Mouse (Mus musculus): Measurements from ENCODE around the gene Smarca5. TPM values are rescaled to one million over a fixed set of nuclear protein-coding genes. Genes with fewer than 3 reads are reported as not detected.
"Not testable (repeated sequence)": the region's sequence is repeated elsewhere in the genome, so short reads cannot be mapped to it uniquely, and the experiment has no call there.

Gene Smarca5
- 146 and 157 TPM in 2 replicates for polyA plus RNA-seq (2014; fragmentation: Nextera tagmentation; extraction: Ambion mirVana)

DNA sequence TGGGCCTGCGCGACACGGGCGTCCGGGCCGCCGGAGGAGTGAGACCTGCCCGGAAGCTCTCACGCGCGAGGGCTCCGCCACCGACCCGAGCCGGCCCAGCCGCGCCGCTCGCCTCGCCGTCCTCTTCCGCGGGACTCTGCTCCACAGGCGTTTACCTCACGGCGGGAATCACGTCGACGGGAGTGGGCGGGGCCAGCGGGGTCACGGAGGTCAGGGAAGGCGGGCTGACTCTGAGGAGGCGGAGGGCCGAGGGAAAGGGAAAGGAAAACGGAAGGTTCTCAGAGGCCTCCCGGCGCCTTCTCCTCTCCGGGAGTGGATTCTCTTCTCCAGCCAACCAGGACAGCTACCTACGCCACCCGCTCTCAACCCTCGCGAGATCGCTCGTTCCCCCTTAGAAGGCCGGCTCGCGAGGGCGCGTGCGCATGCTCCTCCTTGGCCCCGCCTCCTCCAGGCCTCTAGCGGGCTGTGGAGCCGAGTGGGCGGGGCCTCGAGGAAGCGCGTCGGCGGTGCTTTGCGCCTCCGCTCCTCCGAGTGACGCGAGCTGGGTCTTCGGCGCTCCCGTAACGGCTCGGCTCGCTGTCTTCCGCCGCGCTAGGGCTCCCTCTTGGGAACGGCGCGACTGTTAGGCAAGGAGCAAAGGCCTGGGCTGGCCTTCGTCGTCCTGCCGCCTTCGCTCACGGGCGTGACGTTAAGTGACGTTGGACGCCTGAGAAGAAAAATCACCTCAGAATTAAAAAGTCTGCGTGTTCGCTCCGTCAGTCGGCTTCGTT is at the start of gene Smarca5:
Smarca5 (minus strand) TSS at position 343 of the 770 bp plus-strand sequence.
- DNase-seq (ENCODE audit: low spot score) (peak; percentile 89), ATAC-seq (ENCODE audit: low FRiP score) (peak; percentile 97)
- WGBS: 2% methylated on average over 67 of the region's 91 CpGs
- peak within 1 kb of the TSS; percentile 63 for H3K4me2 ChIP-seq (replicated peaks; ENCODE audit: low read depth, low read length)
- not testable (repeated sequence) for H3K27me3 ChIP-seq (ENCODE audit: control insufficient read depth, insufficient read depth, low read length); H3K4me1 ChIP-seq (replicated peaks; ENCODE audit: control insufficient read depth, insufficient read depth, low read length); H3K36me3 ChIP-seq (ENCODE audit: control insufficient read depth, insufficient read depth, low read length); H3K9me3 ChIP-seq (ENCODE audit: control insufficient read depth, low read length)
- peak within 1 kb of the TSS; percentile 99 for H3K27ac ChIP-seq (ENCODE audit: low read depth, low read length)
- peak within 1 kb of the TSS; percentile 97 for H3K9ac ChIP-seq (ENCODE audit: low read depth, low read length)
- peak within 1 kb of the TSS; percentile 87 for H3K4me3 ChIP-seq (ENCODE audit: low read depth, low read length)

DNA sequence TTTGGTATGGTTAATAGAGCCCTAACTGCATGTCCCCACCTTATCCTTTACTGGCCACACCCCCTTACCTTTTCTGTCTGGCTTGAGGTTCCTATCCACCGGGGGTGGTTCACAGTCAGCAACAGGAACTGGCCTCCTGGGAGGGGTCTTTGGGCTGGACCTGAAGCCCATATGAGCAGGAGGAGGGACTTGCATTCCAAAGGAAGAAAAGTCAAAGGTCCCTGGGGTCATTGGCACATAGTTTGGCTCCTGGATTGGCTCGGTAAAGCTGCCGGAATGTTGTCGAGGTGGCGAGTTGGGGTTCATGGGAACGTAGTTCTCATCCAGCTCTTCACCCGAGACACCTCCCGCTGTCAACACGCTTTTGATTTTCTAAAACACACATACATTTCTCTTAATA is 45.3 kb upstream of the Smarca5 start:
- no peak overlapping the region for H3K4me2 ChIP-seq (replicated peaks; ENCODE audit: low read depth, low read length)
- H3K4me3 ChIP-seq (ENCODE audit: low read depth, low read length): no peak overlapping the region
- ATAC-seq (ENCODE audit: low FRiP score) (no peak), DNase-seq (ENCODE audit: low spot score) (no peak)
- no peaks in the 10 kb centered on the region for H3K4me1 ChIP-seq (replicated peaks; ENCODE audit: control insufficient read depth, insufficient read depth, low read length)
- no peak overlapping the region for H3K27ac ChIP-seq (ENCODE audit: low read depth, low read length)
- no peaks in the 10 kb centered on the region for H3K27me3 ChIP-seq (ENCODE audit: control insufficient read depth, insufficient read depth, low read length)
- WGBS: 91% methylated on average over 9 of the region's 9 CpGs
- H3K36me3 ChIP-seq (ENCODE audit: control insufficient read depth, insufficient read depth, low read length): 0 out of 2 replicates have a peak, but pooled peaks cover 4% of the 10 kb centered on the region
- H3K9ac ChIP-seq (ENCODE audit: low read depth, low read length): no peak overlapping the region
- no peaks in the 10 kb centered on the region for H3K9me3 ChIP-seq (ENCODE audit: control insufficient read depth, low read length)

DNA sequence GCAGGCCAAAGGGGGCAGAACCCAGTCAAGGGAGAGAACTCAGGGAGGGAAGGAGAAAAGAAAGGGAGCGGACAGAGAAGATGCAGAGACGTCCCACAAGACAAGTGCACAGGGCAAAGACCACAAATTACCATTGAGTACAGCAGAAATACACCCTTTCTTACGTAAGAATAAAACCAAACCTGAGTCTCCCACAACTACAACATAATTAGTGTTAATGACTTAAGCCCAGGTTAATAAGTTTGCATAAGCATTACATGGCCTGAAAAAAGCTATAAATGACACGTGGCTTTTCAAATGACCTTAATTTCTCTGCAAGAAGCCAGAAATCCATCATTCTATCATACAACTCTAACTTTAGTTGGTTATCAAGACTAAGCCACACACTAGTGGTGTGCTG is 44.0 kb upstream of the Smarca5 start:
- Histone ChIP-seq H3K36me3 (ENCODE audit: control insufficient read depth, insufficient read depth, low read length) (no peaks in the 10 kb centered on the region), H3K9ac (ENCODE audit: low read depth, low read length) (no peak overlapping the region), H3K27ac (ENCODE audit: low read depth, low read length) (no peak overlapping the region), H3K27me3 (ENCODE audit: control insufficient read depth, insufficient read depth, low read length) (no peaks in the 10 kb centered on the region), H3K4me1 (replicated peaks; ENCODE audit: control insufficient read depth, insufficient read depth, low read length) (no peaks in the 10 kb centered on the region), H3K4me3 (ENCODE audit: low read depth, low read length) (no peak overlapping the region), H3K4me2 (replicated peaks; ENCODE audit: low read depth, low read length) (no peak overlapping the region), H3K9me3 (ENCODE audit: control insufficient read depth, low read length) (no peaks in the 10 kb centered on the region)
- whole genome bisulfite sequencing: 95% methylated on average over 4 of the region's 4 CpGs
- DNase-seq (ENCODE audit: low spot score) (no peak), ATAC-seq (ENCODE audit: low FRiP score) (no peak)

DNA sequence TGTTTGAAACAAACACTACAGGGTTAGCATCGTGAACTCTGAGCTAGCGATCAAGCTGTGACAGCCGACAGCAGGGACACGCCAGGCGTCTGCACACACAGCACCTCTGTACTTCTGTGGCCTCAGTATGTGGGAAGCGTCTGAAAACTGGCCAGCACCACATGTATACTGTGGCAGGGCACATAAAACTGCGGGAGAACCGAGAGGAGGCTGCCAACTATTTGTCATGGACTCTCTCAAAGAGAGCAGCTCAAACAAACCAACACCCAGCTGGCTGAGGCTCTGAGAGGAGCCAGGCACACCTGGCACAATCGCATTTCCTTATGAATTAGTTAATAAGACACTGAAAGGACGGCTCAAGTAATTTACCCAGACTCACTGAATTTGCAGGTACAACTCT is 42.0 kb upstream of the Smarca5 start:
- 77% methylated on average over 10 of the region's 10 CpGs for WGBS
- H3K4me3 ChIP-seq (ENCODE audit: low read depth, low read length): no peak overlapping the region
- H3K4me2 ChIP-seq (replicated peaks; ENCODE audit: low read depth, low read length): no peak overlapping the region
- H3K27me3 ChIP-seq (ENCODE audit: control insufficient read depth, insufficient read depth, low read length): no peaks in the 10 kb centered on the region
- no peak overlapping the region for H3K27ac ChIP-seq (ENCODE audit: low read depth, low read length)
- no peaks in the 10 kb centered on the region for H3K9me3 ChIP-seq (ENCODE audit: control insufficient read depth, low read length)
- DNase-seq (ENCODE audit: low spot score): no peak
- H3K4me1 ChIP-seq (replicated peaks; ENCODE audit: control insufficient read depth, insufficient read depth, low read length): no peaks in the 10 kb centered on the region
- H3K9ac ChIP-seq (ENCODE audit: low read depth, low read length): no peak overlapping the region
- ATAC-seq (ENCODE audit: low FRiP score): no peak
- H3K36me3 ChIP-seq (ENCODE audit: control insufficient read depth, insufficient read depth, low read length): no peaks in the 10 kb centered on the region

DNA sequence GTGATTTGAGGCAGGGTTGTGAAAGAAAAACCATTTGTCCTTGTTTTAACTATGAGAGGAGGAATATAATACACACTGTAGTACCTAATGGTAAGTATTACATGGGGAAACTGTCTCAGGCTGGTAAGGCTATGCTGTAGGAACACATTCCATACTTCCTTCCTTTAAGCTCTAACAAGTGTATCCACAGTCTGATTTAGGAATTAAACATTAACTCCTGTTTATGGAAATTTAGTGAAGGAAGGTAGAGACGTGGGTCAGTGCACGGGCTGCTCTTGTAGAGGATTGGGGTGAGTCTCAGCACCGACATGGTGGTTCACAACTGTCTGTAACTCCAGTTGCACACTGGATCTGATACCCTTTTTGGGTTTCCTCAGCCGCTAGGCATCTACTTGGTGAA is 41.0 kb upstream of the Smarca5 start:
- WGBS: 90% methylated on average over 4 of the region's 4 CpGs
- H3K4me3 ChIP-seq (ENCODE audit: low read depth, low read length): no peak overlapping the region
- no peaks in the 10 kb centered on the region for H3K27me3 ChIP-seq (ENCODE audit: control insufficient read depth, insufficient read depth, low read length)
- no peaks in the 10 kb centered on the region for H3K4me1 ChIP-seq (replicated peaks; ENCODE audit: control insufficient read depth, insufficient read depth, low read length)
- ATAC-seq (ENCODE audit: low FRiP score): no peak
- no peak for DNase-seq (ENCODE audit: low spot score)
- H3K36me3 ChIP-seq (ENCODE audit: control insufficient read depth, insufficient read depth, low read length): no peaks in the 10 kb centered on the region
- no peak overlapping the region for H3K9ac ChIP-seq (ENCODE audit: low read depth, low read length)
- H3K9me3 ChIP-seq (ENCODE audit: control insufficient read depth, low read length): no peaks in the 10 kb centered on the region
- H3K4me2 ChIP-seq (replicated peaks; ENCODE audit: low read depth, low read length): no peak overlapping the region
- H3K27ac ChIP-seq (ENCODE audit: low read depth, low read length): no peak overlapping the region

DNA sequence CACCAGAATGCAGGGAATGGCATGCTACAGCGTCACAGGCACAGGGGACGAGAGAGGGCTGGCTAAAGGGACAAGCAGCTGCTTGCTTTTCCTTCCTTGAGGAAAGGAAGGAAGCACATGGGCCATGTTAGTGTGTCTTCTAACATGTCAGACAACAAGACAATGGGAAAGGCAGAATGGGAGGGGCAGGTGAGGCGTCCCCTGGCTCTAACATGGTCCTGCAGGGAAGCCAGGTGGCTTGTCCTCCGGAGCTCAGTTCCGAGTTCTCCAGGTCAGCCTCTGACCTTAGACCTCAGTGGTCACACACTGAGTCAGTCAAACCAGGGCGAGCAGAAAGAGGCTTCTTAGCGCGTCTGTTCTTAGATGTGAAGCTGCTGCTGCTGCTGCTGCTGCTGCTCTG is 37.1 kb upstream of the Smarca5 start:
- no peaks in the 10 kb centered on the region for H3K4me1 ChIP-seq (replicated peaks; ENCODE audit: control insufficient read depth, insufficient read depth, low read length)
- WGBS: 69% methylated on average over 8 of the region's 8 CpGs
- H3K27ac ChIP-seq (ENCODE audit: low read depth, low read length): no peak overlapping the region
- no peaks in the 10 kb centered on the region for H3K9me3 ChIP-seq (ENCODE audit: control insufficient read depth, low read length)
- 0 out of 2 replicates have a peak, but pooled peaks have one; percentile 45 for ATAC-seq (ENCODE audit: low FRiP score)
- no peaks in the 10 kb centered on the region for H3K27me3 ChIP-seq (ENCODE audit: control insufficient read depth, insufficient read depth, low read length)
- no peak overlapping the region for H3K9ac ChIP-seq (ENCODE audit: low read depth, low read length)
- no peaks in the 10 kb centered on the region for H3K36me3 ChIP-seq (ENCODE audit: control insufficient read depth, insufficient read depth, low read length)
- H3K4me3 ChIP-seq (ENCODE audit: low read depth, low read length): no peak overlapping the region
- no peak for DNase-seq (ENCODE audit: low spot score)
- H3K4me2 ChIP-seq (replicated peaks; ENCODE audit: low read depth, low read length): no peak overlapping the region

DNA sequence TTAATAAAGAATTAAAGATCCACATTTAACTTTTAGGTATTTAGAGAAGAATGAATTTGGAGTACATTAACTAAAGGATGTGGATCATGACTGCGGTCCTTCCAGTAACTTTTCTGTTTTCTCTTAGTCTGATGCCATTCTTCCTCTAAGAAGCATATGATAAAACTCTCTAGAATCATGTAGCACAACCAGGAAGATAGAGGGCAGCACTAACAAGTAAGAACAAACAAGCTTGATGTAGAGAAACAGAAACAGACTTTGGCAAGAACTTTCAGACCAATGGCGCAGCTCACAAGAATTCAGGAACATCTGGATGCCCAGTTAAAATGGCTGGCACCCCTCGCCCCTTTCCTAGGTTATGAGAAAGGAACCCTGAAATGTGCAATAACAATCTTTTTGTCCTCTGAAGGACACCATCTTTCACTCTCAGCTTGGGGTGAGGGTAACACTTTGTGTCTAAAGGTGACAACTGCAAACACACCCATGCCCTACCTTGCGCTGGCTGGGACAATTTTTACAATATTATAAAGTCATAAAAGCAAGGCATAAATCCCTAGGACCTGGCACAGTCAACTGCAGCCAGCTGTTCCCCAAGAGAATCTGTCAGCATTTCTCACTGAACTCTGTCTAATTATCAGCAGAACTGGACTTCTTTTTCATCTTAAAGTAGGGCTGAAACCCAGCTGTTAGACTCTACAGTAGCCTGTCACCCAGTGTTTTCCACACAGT is 33.6 kb upstream of the Smarca5 start:
- DNase-seq (ENCODE audit: low spot score) (no peak), ATAC-seq (ENCODE audit: low FRiP score) (no peak)
- 93% methylated on average over 4 of the region's 4 CpGs for WGBS
- Histone ChIP-seq H3K9ac (ENCODE audit: low read depth, low read length) (no peak overlapping the region), H3K9me3 (ENCODE audit: control insufficient read depth, low read length) (no peaks in the 10 kb centered on the region), H3K4me2 (replicated peaks; ENCODE audit: low read depth, low read length) (no peak overlapping the region), H3K4me1 (replicated peaks; ENCODE audit: control insufficient read depth, insufficient read depth, low read length) (no peaks in the 10 kb centered on the region), H3K4me3 (ENCODE audit: low read depth, low read length) (no peak overlapping the region), H3K36me3 (ENCODE audit: control insufficient read depth, insufficient read depth, low read length) (no peaks in the 10 kb centered on the region), H3K27me3 (ENCODE audit: control insufficient read depth, insufficient read depth, low read length) (no peaks in the 10 kb centered on the region), H3K27ac (ENCODE audit: low read depth, low read length) (no peak overlapping the region)

DNA sequence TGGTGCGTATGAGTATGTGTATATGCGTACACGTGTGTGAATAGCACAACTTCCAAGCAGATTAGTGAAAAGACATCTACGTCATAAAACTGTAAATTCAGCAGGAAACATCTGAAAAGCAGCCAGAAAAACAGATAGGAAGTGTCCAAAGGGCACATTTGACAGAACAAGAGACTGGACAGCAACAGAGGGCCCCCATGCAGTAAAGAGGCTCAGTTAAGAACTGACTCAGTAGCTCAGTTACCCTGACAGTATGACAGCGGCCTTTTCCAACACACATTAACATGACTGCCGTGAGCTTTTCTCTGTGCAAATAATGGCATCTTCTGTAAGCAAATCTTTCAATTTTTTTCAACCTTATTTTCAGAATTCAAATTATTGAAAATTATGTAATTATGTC is 29.2 kb upstream of the Smarca5 start:
- no peaks in the 10 kb centered on the region for H3K36me3 ChIP-seq (ENCODE audit: control insufficient read depth, insufficient read depth, low read length)
- H3K4me1 ChIP-seq (replicated peaks; ENCODE audit: control insufficient read depth, insufficient read depth, low read length): no peaks in the 10 kb centered on the region
- no peaks in the 10 kb centered on the region for H3K27me3 ChIP-seq (ENCODE audit: control insufficient read depth, insufficient read depth, low read length)
- H3K4me2 ChIP-seq (replicated peaks; ENCODE audit: low read depth, low read length): no peak overlapping the region
- no peaks in the 10 kb centered on the region for H3K9me3 ChIP-seq (ENCODE audit: control insufficient read depth, low read length)
- H3K4me3 ChIP-seq (ENCODE audit: low read depth, low read length): no peak overlapping the region
- WGBS: 93% methylated on average over 6 of the region's 6 CpGs
- no peak overlapping the region for H3K27ac ChIP-seq (ENCODE audit: low read depth, low read length)
- H3K9ac ChIP-seq (ENCODE audit: low read depth, low read length): no peak overlapping the region
- ATAC-seq (ENCODE audit: low FRiP score) (no peak), DNase-seq (ENCODE audit: low spot score) (no peak)
